Mouse (Mus musculus) ES-CJ7 (cell line): ENCODE results near the gene Bmp3.
A peak's percentile ranks its signal among the peaks of the same experiment; 100 is the strongest.

Source experiments
- DNase-seq: peaks from one replicate; pipeline ENCODE4 v3.0.0; 2011; ENCODE audit warnings: low read depth, low spot score

Bmp3 gene

DNA sequence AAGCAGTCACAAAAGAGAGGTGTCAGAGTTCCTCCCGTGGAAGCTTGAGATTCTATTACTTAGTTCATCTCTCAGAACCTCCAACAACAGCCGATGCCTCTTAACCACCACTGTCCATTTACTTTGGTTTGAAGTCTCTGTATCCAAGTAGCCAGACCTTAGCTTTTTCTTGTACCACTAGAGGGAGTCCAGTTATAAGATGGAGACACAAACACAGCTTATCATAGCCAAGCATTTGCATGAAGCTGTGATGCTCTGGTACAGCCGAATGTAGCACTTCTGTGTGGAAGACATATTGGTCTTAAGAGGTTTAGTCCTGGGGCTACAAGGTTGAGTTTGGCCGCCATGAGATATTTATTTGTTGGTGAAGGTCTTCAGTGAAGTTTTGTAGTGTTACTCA is 48.1 kb downstream of the Bmp3 start:
- peak; percentile 66 for DNase-seq

DNA sequence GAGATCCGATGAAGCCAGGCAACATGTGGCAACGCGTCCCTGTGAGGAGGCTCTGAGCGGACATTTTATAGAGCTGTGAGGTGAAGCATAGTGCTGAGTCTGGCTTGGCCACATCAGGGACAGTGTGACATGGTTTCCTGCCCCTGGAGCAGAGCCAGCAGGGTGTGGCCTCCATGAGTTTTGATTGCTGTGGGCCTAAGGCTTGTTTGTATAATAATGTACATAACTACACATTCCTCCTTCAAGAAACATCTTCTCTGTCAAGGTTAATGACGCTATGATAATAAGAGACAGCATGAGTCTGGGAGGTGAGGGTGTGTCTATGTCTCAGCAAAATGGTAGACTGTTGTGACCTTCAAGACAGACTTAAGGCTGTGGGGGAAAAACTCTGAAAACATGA is 64.5 kb downstream of the Bmp3 start:
- DNase-seq: peak; percentile 55

- DNase-seq: peak; percentile 81
Observed at GRCm38 (mm10) chr5:98921608-98922007, 67.4 kb downstream of the Bmp3 start.

DNA sequence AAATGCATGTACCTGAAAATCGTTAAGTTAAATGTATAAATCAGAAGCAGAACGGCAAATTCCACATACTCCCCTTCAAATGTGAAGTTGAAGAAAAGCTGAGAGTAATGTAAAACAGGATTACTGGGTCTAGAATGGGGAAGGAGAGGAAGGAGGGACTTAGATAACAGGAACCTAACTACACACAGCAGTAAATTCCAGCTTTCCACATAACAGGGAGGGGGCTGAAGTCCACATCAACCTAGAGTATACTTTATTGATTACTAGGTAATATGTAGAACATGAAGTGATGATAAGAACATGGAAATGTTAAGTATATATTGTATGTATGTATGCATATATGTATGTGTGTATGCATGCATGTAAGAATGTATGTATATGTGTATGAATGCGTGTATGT is 68.7 kb downstream of the Bmp3 start:
- no peak for DNase-seq
